11 mouse cellular contexts compared by ENCODE assay signal in genomic region chr9:110933850-110934437, GRCm38 (mm10). TPM values are rescaled to one million over a fixed set of nuclear protein-coding genes. Genes with fewer than 3 reads are reported as not detected.
A peak's percentile ranks its signal among the peaks of the same experiment; 100 is the strongest.
DNase-seq lines count a peak whose midpoint lies in the region; ATAC-seq lines count a peak whose summit lies in the region.
"Had no signal": no experiment of that assay in that cellular context is flagged by ENCODE, and none has a peak within 500 bp of the region (broad histone marks: within the 10 kb centered on the region; RNA-seq: fewer than 3 reads in every experiment).

No protein-coding gene starts in this region.

- ATAC-seq in kidney, embryonic 15.5 days (replicated peaks; ENCODE audit: low FRiP score) = no peak
- ATAC-seq in neural tube, embryonic 15.5 days (ENCODE audit: low FRiP score) = peak; percentile 69

- H3K27me3 ChIP-seq in kidney, embryonic 15.5 days = no peaks in the 10 kb centered on the region
- H3K27me3 ChIP-seq in neural tube, embryonic 15.5 days (replicated peaks) = no peaks in the 10 kb centered on the region
- H3K27me3 ChIP-seq: limb, embryonic 13.5 days; midbrain, embryonic 12.5 days had no signal

- no peak overlapping the region for H3K27ac ChIP-seq in kidney, embryonic 15.5 days
- H3K27ac ChIP-seq in neural tube, embryonic 15.5 days (replicated peaks) = peak overlapping the region; percentile 74
- H3K27ac ChIP-seq: limb, embryonic 13.5 days; midbrain, embryonic 12.5 days had no signal

- H3K9ac ChIP-seq in kidney, embryonic 15.5 days = no peak overlapping the region
- no peak overlapping the region for H3K9ac ChIP-seq in neural tube, embryonic 15.5 days (replicated peaks)
- H3K9ac ChIP-seq: limb, embryonic 13.5 days; midbrain, embryonic 12.5 days had no signal

- no peaks in the 10 kb centered on the region for H3K36me3 ChIP-seq in kidney, embryonic 15.5 days
- no peaks in the 10 kb centered on the region for H3K36me3 ChIP-seq in neural tube, embryonic 15.5 days
- H3K36me3 ChIP-seq: limb, embryonic 13.5 days; midbrain, embryonic 12.5 days had no signal

- no peaks in the 10 kb centered on the region for H3K9me3 ChIP-seq in kidney, embryonic 15.5 days (replicated peaks)
- H3K9me3 ChIP-seq in neural tube, embryonic 15.5 days (replicated peaks) = no peaks in the 10 kb centered on the region
- H3K9me3 ChIP-seq: limb, embryonic 13.5 days; midbrain, embryonic 12.5 days had no signal

- peak; percentile 16 to 37 for DNase-seq in kidney, postnatal 36 days
- peak; percentile 28 to 42 for DNase-seq in frontal cortex, adult 2 months (ENCODE audit: extremely low spot score in 1 of 2, low spot score in 1 of 2)
- peak; percentile 43 to 70 for DNase-seq in layer of hippocampus, adult 18-20 months (ENCODE audit: low spot score in 2 of 2)
- no peak for DNase-seq in spleen, postnatal 10 days (ENCODE audit: low spot score in 2 of 2)
- DNase-seq in MN1 (ENCODE audit: low spot score) = no peak
- no peak for DNase-seq in adrenal gland, postnatal 25 days

- H3K4me3 ChIP-seq in kidney, embryonic 15.5 days (replicated peaks) = no peak overlapping the region
- no peak overlapping the region for H3K4me3 ChIP-seq in neural tube, embryonic 15.5 days (replicated peaks)
- H3K4me3 ChIP-seq: limb, embryonic 13.5 days; midbrain, embryonic 12.5 days had no signal

- H3K4me1 ChIP-seq in kidney, embryonic 15.5 days = no peaks in the 10 kb centered on the region
- peaks cover 14% of the 10 kb centered on the region for H3K4me1 ChIP-seq in neural tube, embryonic 15.5 days
- H3K4me1 ChIP-seq: limb, embryonic 13.5 days; midbrain, embryonic 12.5 days had no signal

- no peak overlapping the region for H3K4me2 ChIP-seq in kidney, embryonic 15.5 days
- no peak overlapping the region for H3K4me2 ChIP-seq in neural tube, embryonic 15.5 days
- H3K4me2 ChIP-seq: limb, embryonic 13.5 days; midbrain, embryonic 12.5 days had no signal

- 81% methylated on average over 12 of the region's 12 CpGs for WGBS in kidney, embryonic 15.5 days
- 45% methylated on average over 12 of the region's 12 CpGs for WGBS in neural tube, embryonic 15.5 days

RNA-seq across cellular contexts. Expression of gene Tdgf1, which starts 12.0 kb away (rescaled TPM):
- not detected in 2 replicates for polyA plus RNA-seq in kidney, embryonic 15.5 days (2015; fragmentation: Nextera tagmentation; extraction: Ambion mirVana)
- 0.94 and 1.3 TPM in 2 replicates for polyA plus RNA-seq in frontal cortex, adult 2 months (2012; rRNA removed)
- 1 to 10 TPM in 1 of 2 experiments, under 1 TPM in 1; 0.18 to 1.1 TPM for total RNA-seq in layer of hippocampus, adult 18-20 months (2021)
- 0.28 and 0.45 TPM in 2 replicates for polyA plus RNA-seq in neural tube, embryonic 15.5 days (2015; fragmentation: Nextera tagmentation; extraction: Ambion mirVana)
- total RNA-seq in adrenal gland, postnatal 25 days (2021) = not detected in 2 replicates
- polyA plus RNA-seq: heart, embryonic 14.5 days; midbrain, embryonic 12.5 days had no signal

RNA-seq across cellular contexts. Expression of gene Fam240a, which starts 17.3 kb away (rescaled TPM):
- not detected in 2 replicates for polyA plus RNA-seq in kidney, embryonic 15.5 days (2015; fragmentation: Nextera tagmentation; extraction: Ambion mirVana)
- not detected in 2 replicates for polyA plus RNA-seq in frontal cortex, adult 2 months (2012; rRNA removed)
- total RNA-seq in layer of hippocampus, adult 18-20 months (2021) = not detected
- not detected in 2 replicates for polyA plus RNA-seq in neural tube, embryonic 15.5 days (2015; fragmentation: Nextera tagmentation; extraction: Ambion mirVana)
- not detected in 2 replicates for total RNA-seq in adrenal gland, postnatal 25 days (2021)
- polyA plus RNA-seq: heart, embryonic 14.5 days; limb, embryonic 13.5 days; midbrain, embryonic 12.5 days had no signal

RNA-seq across cellular contexts. Expression of gene Lrrc2, which starts 17.4 kb away (rescaled TPM):
- polyA plus RNA-seq in kidney, embryonic 15.5 days (2015; fragmentation: Nextera tagmentation; extraction: Ambion mirVana) = 0.21 and 0.30 TPM in 2 replicates
- 0.97 and 1.0 TPM in 2 replicates for polyA plus RNA-seq in frontal cortex, adult 2 months (2012; rRNA removed)
- total RNA-seq in layer of hippocampus, adult 18-20 months (2021) = 1 to 10 TPM; 1.1 to 3.1 TPM
- 0.78 and 1.5 TPM in 2 replicates for polyA plus RNA-seq in neural tube, embryonic 15.5 days (2015; fragmentation: Nextera tagmentation; extraction: Ambion mirVana)
- total RNA-seq in adrenal gland, postnatal 25 days (2021) = 8.9 and 10.5 TPM in 2 replicates
- polyA plus RNA-seq: limb, embryonic 13.5 days; midbrain, embryonic 12.5 days had no signal

RNA-seq across cellular contexts. Expression of gene Tmie, which starts 54.0 kb away (rescaled TPM):
- 1.3 and 1.8 TPM in 2 replicates for polyA plus RNA-seq in kidney, embryonic 15.5 days (2015; fragmentation: Nextera tagmentation; extraction: Ambion mirVana)
- 2.2 and 2.5 TPM in 2 replicates for polyA plus RNA-seq in frontal cortex, adult 2 months (2012; rRNA removed)
- 1 to 10 TPM; 1.7 to 1.9 TPM for total RNA-seq in layer of hippocampus, adult 18-20 months (2021)
- 5.9 and 7.2 TPM in 2 replicates for polyA plus RNA-seq in neural tube, embryonic 15.5 days (2015; fragmentation: Nextera tagmentation; extraction: Ambion mirVana)
- total RNA-seq in adrenal gland, postnatal 25 days (2021) = 2.0 and 2.3 TPM in 2 replicates

RNA-seq across cellular contexts. Expression of gene Als2cl, which starts 54.3 kb away (rescaled TPM):
- 4.1 and 5.3 TPM in 2 replicates for polyA plus RNA-seq in kidney, embryonic 15.5 days (2015; fragmentation: Nextera tagmentation; extraction: Ambion mirVana)
- polyA plus RNA-seq in frontal cortex, adult 2 months (2012; rRNA removed) = 7.9 and 8.3 TPM in 2 replicates
- 1 to 10 TPM; 7.7 to 8.4 TPM for total RNA-seq in layer of hippocampus, adult 18-20 months (2021)
- 3.2 TPM in 2 replicates for polyA plus RNA-seq in neural tube, embryonic 15.5 days (2015; fragmentation: Nextera tagmentation; extraction: Ambion mirVana)
- total RNA-seq in adrenal gland, postnatal 25 days (2021) = 19.7 and 22.1 TPM in 2 replicates

Comparison
In these comparisons a context has a peak if more than half of its experiments do, and no peak if none do; other contexts are left out.
1. DNase-seq: peak in kidney, postnatal 36 days (2 of 2), frontal cortex, adult 2 months (2 of 2) and layer of hippocampus, adult 18-20 months (2 of 2); none in spleen, postnatal 10 days (0 of 2), MN1 (single experiment) and adrenal gland, postnatal 25 days (single experiment).